Mouse (Mus musculus) liver, embryonic 14.5 days (tissue): ENCODE results near the gene Stk24.

Source experiments
- CTCF ChIP-seq: IDR thresholded peaks from 2 replicates; pipeline ENCODE4 v1.5.1; 2016; ENCODE audit warnings: antibody characterized with exemption, low read depth, control low read depth
- EP300 ChIP-seq: IDR thresholded peaks from 2 replicates; pipeline ENCODE4 v1.6.1; 2016; ENCODE audit warnings: antibody characterized with exemption, low read depth

GRCm38 (mm10) chr14:121261229-121261879 is 118.5 kb downstream of the Stk24 start:
- TF ChIP-seq CTCF = no peak
- no peak for TF ChIP-seq EP300
